Mouse (Mus musculus) myocyte (in vitro differentiated cells): Measurements from ENCODE around the gene Bmpr1b. TPM values are rescaled to one million over a fixed set of nuclear protein-coding genes. Genes with fewer than 3 reads are reported as not detected.
A peak's percentile ranks its signal among the peaks of the same experiment; 100 is the strongest.

Experiments used
- H3K27me3 ChIP-seq: one replicate; pipeline ENCODE4 v1.6.1; 2011; ENCODE audit not compliant: control insufficient read depth, insufficient read depth, insufficient read length
- H3K36me3 ChIP-seq: one replicate; pipeline ENCODE4 v1.6.1; 2011; ENCODE audit not compliant: control insufficient read depth, insufficient read depth
- H3K4me2 ChIP-seq: one replicate; pipeline ENCODE4 v1.6.1; 2011; ENCODE audit warnings: low read depth, control low read depth
- H3K4me3 ChIP-seq: one replicate; pipeline ENCODE4 v1.5.1; 2011; ENCODE audit warnings: mild to moderate bottlenecking, control low read depth, moderate library complexity
- H3K79me2 ChIP-seq: one replicate; pipeline ENCODE4 v1.6.1; 2011; ENCODE audit not compliant: control insufficient read depth, insufficient read depth
- H3ac ChIP-seq: one replicate; pipeline ENCODE4 v1.6.1; 2011; ENCODE audit not compliant: control insufficient read depth, insufficient read length
- CEBPB ChIP-seq: IDR thresholded peaks from 2 replicates; pipeline ENCODE4 v1.6.1; 2011; ENCODE audit warnings: mild to moderate bottlenecking, moderate library complexity; ENCODE audit not compliant: poor library complexity, insufficient read depth, severe bottlenecking
- E2F4 ChIP-seq: IDR thresholded peaks from one replicate; pipeline ENCODE4 v1.6.1; 2011; ENCODE audit warnings: mild to moderate bottlenecking, control low read depth, moderate library complexity; ENCODE audit not compliant: insufficient read depth
- MAX ChIP-seq: IDR thresholded peaks from one replicate; pipeline ENCODE4 v1.6.1; 2011; ENCODE audit warnings: low read depth, mild to moderate bottlenecking, control low read depth
- MYOD1 ChIP-seq, 3 experiments: IDR thresholded peaks; one replicate each; pipeline ENCODE4 v1.6.1; 2011; ENCODE audit warnings: control low read depth in 2 of 3, low read depth in 2 of 3, mild to moderate bottlenecking in 2 of 3, moderate library complexity in 1 of 3; ENCODE audit not compliant: insufficient read length in 2 of 3, control insufficient read depth in 1 of 3
- MYOG ChIP-seq, 3 experiments: IDR thresholded peaks; one replicate each; pipeline ENCODE4 v1.6.1; 2011; ENCODE audit warnings: control low read depth in 2 of 3, low read depth in 2 of 3, mild to moderate bottlenecking in 2 of 3; ENCODE audit not compliant: insufficient read length in 2 of 3, control insufficient read depth in 1 of 3, insufficient read depth in 1 of 3
- POLR2A ChIP-seq: IDR thresholded peaks from one replicate; pipeline ENCODE4 v1.6.1; 2011; ENCODE audit warnings: low read depth, mild to moderate bottlenecking, control low read depth, moderate library complexity; ENCODE audit not compliant: insufficient read length
- POLR2AphosphoS2 ChIP-seq: IDR thresholded peaks from one replicate; pipeline ENCODE4 v1.6.1; 2011; ENCODE audit warnings: low read depth, control low read depth; ENCODE audit not compliant: insufficient read length
- REST ChIP-seq: IDR thresholded peaks from one replicate; pipeline ENCODE4 v1.6.1; 2011; ENCODE audit warnings: mild to moderate bottlenecking, control low read depth, moderate library complexity; ENCODE audit not compliant: insufficient read depth, insufficient read length
- SRF ChIP-seq: IDR thresholded peaks from one replicate; pipeline ENCODE4 v1.6.1; 2011; ENCODE audit warnings: low read depth; ENCODE audit not compliant: control insufficient read depth, insufficient read length
- TCF12 ChIP-seq: IDR thresholded peaks from one replicate; pipeline ENCODE4 v1.6.1; 2011; ENCODE audit warnings: mild to moderate bottlenecking, control low read depth; ENCODE audit not compliant: poor library complexity, insufficient read depth, severe bottlenecking
- TCF3 ChIP-seq: IDR thresholded peaks from one replicate; pipeline ENCODE4 v1.6.1; 2011; ENCODE audit warnings: low read depth, control low read depth; ENCODE audit not compliant: insufficient read length
- USF1 ChIP-seq: IDR thresholded peaks from one replicate; pipeline ENCODE4 v1.6.1; 2011; ENCODE audit warnings: low read depth, mild to moderate bottlenecking, control low read depth, moderate library complexity
- polyA plus RNA-seq: library from polyadenylated mRNA; unstranded; fragments of >200 nt; fragmentation: generic; extraction: Trizol; gene quantifications from one replicate; pipeline ENCODE4 v1.2.1, GENCODE M21; 2012; ENCODE audit warnings: missing spikeins

Gene Bmpr1b
- polyA plus RNA-seq, 1 experiment, result 0.34 TPM

GRCm38 (mm10) chr3:141857123-141857522 lies 312.1 kb downstream of the Bmpr1b start:
- H3K36me3 ChIP-seq, result no peaks in the 10 kb centered on the region
- no peak for TF ChIP-seq POLR2A
- TF ChIP-seq SRF, result no peak
- TF ChIP-seq MYOG (IDR thresholded peaks at IDR 0.05; ENCODE audit: control insufficient read depth in 1 of 3, insufficient read depth in 1 of 3, insufficient read length in 2 of 3, low read depth in 2 of 3), result no peak
- TF ChIP-seq TCF3, result no peak
- TF ChIP-seq REST, result no peak
- no peak for TF ChIP-seq POLR2AphosphoS2
- no peak for TF ChIP-seq CEBPB
- TF ChIP-seq TCF12, result no peak
- no peak for TF ChIP-seq E2F4
- no peak for TF ChIP-seq MAX
- TF ChIP-seq MYOD1 (IDR thresholded peaks at IDR 0.05; ENCODE audit: control insufficient read depth in 1 of 3, insufficient read length in 2 of 3, low read depth in 2 of 3), result no peak
- no peaks in the 10 kb centered on the region for H3K27me3 ChIP-seq
- no peak overlapping the region for H3ac ChIP-seq
- peak overlapping the region; percentile 18 for H3K4me2 ChIP-seq
- no peak overlapping the region for H3K4me3 ChIP-seq
- H3K79me2 ChIP-seq, result no peaks in the 10 kb centered on the region

DNA sequence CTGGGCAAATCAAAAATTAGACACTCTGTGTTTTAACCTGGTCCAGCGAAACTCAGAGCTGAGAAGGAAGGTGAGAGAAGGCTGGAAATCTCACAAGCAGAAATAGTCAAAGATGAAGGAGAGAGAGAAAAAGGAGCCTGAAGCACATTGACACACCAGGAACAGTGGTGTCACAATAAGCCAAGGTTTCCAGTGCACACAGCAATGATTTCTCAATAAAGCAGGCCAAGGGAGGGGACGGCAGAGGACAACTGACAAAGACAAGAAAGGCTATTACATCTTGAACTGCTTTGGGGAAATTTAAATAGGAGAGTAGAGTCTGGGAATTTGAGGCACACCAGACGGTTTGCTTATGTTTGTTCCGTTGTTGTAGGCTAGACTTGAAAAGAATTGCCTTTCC lies 314.9 kb downstream of the Bmpr1b start:
- no peak overlapping the region for H3K4me3 ChIP-seq
- no peaks in the 10 kb centered on the region for H3K27me3 ChIP-seq
- H3ac ChIP-seq, result no peak overlapping the region
- TF ChIP-seq MAX, result no peak
- TF ChIP-seq E2F4, result no peak
- TF ChIP-seq POLR2A, result no peak
- TF ChIP-seq MYOG (IDR thresholded peaks at IDR 0.05; ENCODE audit: control insufficient read depth in 1 of 3, insufficient read depth in 1 of 3, insufficient read length in 2 of 3, low read depth in 2 of 3), result no peak
- TF ChIP-seq POLR2AphosphoS2, result no peak
- TF ChIP-seq TCF12, result no peak
- no peak for TF ChIP-seq USF1
- TF ChIP-seq REST, result no peak
- no peak for TF ChIP-seq SRF
- no peak for TF ChIP-seq MYOD1 (IDR thresholded peaks at IDR 0.05; ENCODE audit: control insufficient read depth in 1 of 3, insufficient read length in 2 of 3, low read depth in 2 of 3)
- no peak for TF ChIP-seq TCF3
- TF ChIP-seq CEBPB, result no peak
- no peak overlapping the region for H3K4me2 ChIP-seq
- H3K79me2 ChIP-seq, result no peaks in the 10 kb centered on the region
- no peaks in the 10 kb centered on the region for H3K36me3 ChIP-seq

GRCm38 (mm10) chr3:141850141-141850540 lies 319.1 kb downstream of the Bmpr1b start:
- Histone ChIP-seq H3K4me3 (no peak overlapping the region), H3K36me3 (no peaks in the 10 kb centered on the region), H3ac (no peak overlapping the region), H3K4me2 (no peak overlapping the region), H3K79me2 (no peaks in the 10 kb centered on the region), H3K27me3 (no peaks in the 10 kb centered on the region)
- TF ChIP-seq CEBPB (no peak), TCF3 (no peak), REST (no peak), SRF (no peak), POLR2AphosphoS2 (no peak), MYOD1 (IDR thresholded peaks at IDR 0.05; ENCODE audit: control insufficient read depth in 1 of 3, insufficient read length in 2 of 3, low read depth in 2 of 3) (no peak), MAX (no peak), MYOG (IDR thresholded peaks at IDR 0.05; ENCODE audit: control insufficient read depth in 1 of 3, insufficient read depth in 1 of 3, insufficient read length in 2 of 3, low read depth in 2 of 3) (no peak), POLR2A (no peak), TCF12 (no peak), E2F4 (no peak), USF1 (no peak)

DNA sequence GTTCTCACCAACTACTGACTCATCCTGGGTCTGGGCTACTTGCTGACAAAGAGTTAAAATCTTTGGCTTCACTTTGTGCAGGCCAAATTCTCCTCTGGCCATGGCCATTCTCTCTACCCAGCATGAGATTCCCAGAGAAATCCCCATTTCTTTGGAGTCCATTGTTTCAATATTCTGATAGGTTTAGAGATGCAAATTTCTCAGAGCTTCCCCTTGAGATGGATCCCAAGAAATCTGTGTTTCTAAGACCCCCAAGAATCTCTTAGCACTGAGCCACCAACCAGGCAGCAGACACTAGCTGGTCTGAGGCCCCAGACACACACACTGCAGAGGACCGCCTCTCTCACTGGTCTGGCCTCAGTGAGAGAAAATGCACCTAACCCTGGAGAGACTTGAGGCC lies 320.0 kb downstream of the Bmpr1b start:
- TF ChIP-seq MYOD1 (IDR thresholded peaks at IDR 0.05; ENCODE audit: control insufficient read depth in 1 of 3, insufficient read length in 2 of 3, low read depth in 2 of 3) (no peak), CEBPB (no peak), REST (no peak), MAX (no peak), USF1 (no peak), TCF12 (no peak), E2F4 (no peak), POLR2AphosphoS2 (no peak), POLR2A (no peak), TCF3 (no peak), MYOG (IDR thresholded peaks at IDR 0.05; ENCODE audit: control insufficient read depth in 1 of 3, insufficient read depth in 1 of 3, insufficient read length in 2 of 3, low read depth in 2 of 3) (no peak), SRF (no peak)
- no peaks in the 10 kb centered on the region for H3K27me3 ChIP-seq
- H3K4me2 ChIP-seq, result no peak overlapping the region
- no peak overlapping the region for H3K4me3 ChIP-seq
- no peaks in the 10 kb centered on the region for H3K79me2 ChIP-seq
- no peaks in the 10 kb centered on the region for H3K36me3 ChIP-seq
- H3ac ChIP-seq, result no peak overlapping the region

DNA sequence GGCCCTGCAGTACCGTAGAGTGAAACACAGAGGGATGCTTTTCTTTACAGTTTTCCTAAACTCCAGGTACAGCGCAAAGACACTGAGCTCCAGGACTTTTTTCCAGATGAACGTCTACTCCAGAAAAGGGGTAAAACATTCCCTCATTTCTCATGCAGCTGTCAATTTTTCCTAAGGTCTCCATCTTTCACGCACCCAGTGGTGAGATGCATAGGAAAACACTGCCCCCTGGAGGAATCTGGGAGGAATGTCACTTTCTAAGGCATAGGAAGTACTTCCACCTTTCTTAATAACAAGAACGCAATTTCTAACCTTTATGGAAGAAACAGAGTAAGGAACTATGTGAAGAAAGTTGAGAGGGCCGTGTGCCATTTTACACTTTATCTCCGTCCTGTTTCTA lies 330.4 kb downstream of the Bmpr1b start:
- H3K79me2 ChIP-seq, result no peaks in the 10 kb centered on the region
- H3K4me3 ChIP-seq, result no peak overlapping the region
- H3K36me3 ChIP-seq, result no peaks in the 10 kb centered on the region
- no peak for TF ChIP-seq TCF12
- H3K4me2 ChIP-seq, result no peak overlapping the region
- H3ac ChIP-seq, result no peak overlapping the region
- H3K27me3 ChIP-seq, result no peaks in the 10 kb centered on the region
